Mouse (Mus musculus): ENCODE measurements around the gene Dazap2. TPM values are rescaled to one million over a fixed set of nuclear protein-coding genes. Genes with fewer than 3 reads are reported as not detected.
A peak's percentile ranks its signal among the peaks of the same experiment; 100 is the strongest.

Dazap2 gene
- polyA plus RNA-seq (2015; fragmentation: Nextera tagmentation; extraction: Ambion mirVana): 237 and 241 TPM in 2 replicates

GRCm38 (mm10) chr15:100614996-100615824 is at the start of gene Dazap2:
Gene Dazap2, plus strand, starts transcription at chr15:100615349.
- Histone ChIP-seq H3K9ac (peak within 1 kb of the TSS; percentile 91), H3K4me3 (replicated peaks) (peak within 1 kb of the TSS; percentile 98), H3K4me2 (peak within 1 kb of the TSS; percentile 90), H3K9me3 (replicated peaks) (no peaks in the 10 kb centered on the region), H3K4me1 (peaks cover 29% of the 10 kb centered on the region), H3K36me3 (peaks cover 34% of the 10 kb centered on the region), H3K27me3 (no peaks in the 10 kb centered on the region), H3K27ac (peak within 1 kb of the TSS; percentile 99)
- ATAC-seq (replicated peaks; ENCODE audit: low FRiP score): peak; percentile 90
- under 1% methylated on average over 87 of the region's 99 CpGs for WGBS

DNA sequence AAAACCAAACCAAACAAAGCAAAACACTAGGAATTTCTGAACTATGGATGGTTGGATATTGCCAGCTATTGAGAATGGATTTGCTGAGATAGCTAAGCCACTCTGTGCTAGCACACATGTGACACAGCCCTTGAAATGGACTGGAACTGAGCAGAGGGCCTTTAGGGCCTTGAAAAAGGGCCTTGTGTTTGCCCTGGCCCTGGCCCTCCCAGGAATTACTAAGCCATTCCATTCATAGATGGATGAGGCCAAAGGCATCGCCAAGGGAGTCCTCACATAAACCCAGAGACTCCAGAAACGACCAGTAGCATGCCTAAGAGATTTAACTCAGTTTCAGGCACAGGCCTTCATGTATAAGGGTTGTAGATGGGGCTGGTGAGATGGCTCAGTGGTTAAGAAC is 48.6 kb upstream of the Dazap2 start:
- Histone ChIP-seq H3K4me3 (replicated peaks) (no peak overlapping the region), H3K9me3 (replicated peaks) (no peaks in the 10 kb centered on the region), H3K9ac (no peak overlapping the region), H3K27ac (no peak overlapping the region), H3K27me3 (no peaks in the 10 kb centered on the region), H3K4me1 (no peaks in the 10 kb centered on the region), H3K36me3 (no peaks in the 10 kb centered on the region), H3K4me2 (no peak overlapping the region)
- WGBS: 70% methylated on average over 2 of the region's 2 CpGs
- no peak for ATAC-seq (replicated peaks; ENCODE audit: low FRiP score)

- Histone ChIP-seq H3K9me3 (replicated peaks) (no peaks in the 10 kb centered on the region), H3K9ac (no peak overlapping the region), H3K36me3 (no peaks in the 10 kb centered on the region), H3K27ac (no peak overlapping the region), H3K27me3 (no peaks in the 10 kb centered on the region), H3K4me2 (no peak overlapping the region), H3K4me1 (peaks cover 11% of the 10 kb centered on the region), H3K4me3 (replicated peaks) (no peak overlapping the region)
- 51% methylated on average over 3 of the region's 3 CpGs for WGBS
- no peak for ATAC-seq (replicated peaks; ENCODE audit: low FRiP score)
Measured at GRCm38 (mm10) chr15:100569239-100569638, 45.9 kb upstream of the Dazap2 start.

DNA sequence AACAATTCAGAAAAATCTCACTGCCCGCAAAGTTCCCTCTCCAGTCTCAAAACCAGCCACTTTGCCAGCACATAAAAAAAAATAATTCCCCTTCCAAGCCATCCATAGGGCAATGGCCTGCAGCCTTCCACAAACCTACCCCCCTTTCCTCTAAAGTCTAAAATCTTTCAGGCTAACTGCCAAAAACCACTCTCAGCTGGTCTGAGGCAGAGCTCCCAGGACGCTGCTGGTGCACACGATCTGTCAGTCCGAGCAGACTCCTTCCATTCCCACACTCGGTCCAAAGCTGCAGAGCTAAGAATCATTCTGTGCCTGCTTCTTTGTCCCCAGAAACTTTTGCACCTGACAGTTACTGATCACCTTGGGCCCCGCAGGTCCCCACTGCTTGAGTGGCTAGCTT is 41.2 kb upstream of the Dazap2 start:
- no peak overlapping the region for H3K9ac ChIP-seq

DNA sequence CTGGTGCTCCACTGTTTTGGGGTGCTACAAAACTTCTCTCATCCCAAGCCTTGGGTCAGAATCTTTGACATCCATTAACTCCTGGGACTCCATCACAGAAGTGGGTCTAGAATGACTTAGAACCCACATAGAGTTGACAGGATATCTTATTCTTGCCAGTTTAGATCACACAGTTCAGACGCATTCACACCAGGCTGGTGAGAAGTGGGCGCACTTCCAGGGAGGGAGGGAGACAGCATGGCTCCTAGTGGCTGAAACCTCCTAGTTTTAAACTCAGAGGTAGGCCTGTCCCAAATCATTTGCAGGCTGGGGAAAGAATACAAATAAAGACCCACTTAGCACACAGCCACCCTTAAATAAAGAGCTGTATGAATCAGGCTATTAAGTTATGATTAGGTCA is 40.8 kb upstream of the Dazap2 start:
- H3K27ac ChIP-seq: peak overlapping the region; percentile 79
- WGBS: 82% methylated on average over 2 of the region's 2 CpGs
- H3K9ac ChIP-seq: no peak overlapping the region

More for the DNA sequence above, 41.2 kb upstream of the Dazap2 start:
- H3K9me3 ChIP-seq (replicated peaks): no peaks in the 10 kb centered on the region
- H3K4me3 ChIP-seq (replicated peaks): no peak overlapping the region
- peaks cover 22% of the 10 kb centered on the region for H3K4me1 ChIP-seq
- no peaks in the 10 kb centered on the region for H3K27me3 ChIP-seq
- peaks cover 7% of the 10 kb centered on the region; the same call in 1 of the 2 replicates for H3K36me3 ChIP-seq
- no peak for ATAC-seq (replicated peaks; ENCODE audit: low FRiP score)
- peak overlapping the region; percentile 79 for H3K27ac ChIP-seq
- H3K4me2 ChIP-seq: no peak overlapping the region
- 45% methylated on average over 6 of the region's 6 CpGs for WGBS

DNA sequence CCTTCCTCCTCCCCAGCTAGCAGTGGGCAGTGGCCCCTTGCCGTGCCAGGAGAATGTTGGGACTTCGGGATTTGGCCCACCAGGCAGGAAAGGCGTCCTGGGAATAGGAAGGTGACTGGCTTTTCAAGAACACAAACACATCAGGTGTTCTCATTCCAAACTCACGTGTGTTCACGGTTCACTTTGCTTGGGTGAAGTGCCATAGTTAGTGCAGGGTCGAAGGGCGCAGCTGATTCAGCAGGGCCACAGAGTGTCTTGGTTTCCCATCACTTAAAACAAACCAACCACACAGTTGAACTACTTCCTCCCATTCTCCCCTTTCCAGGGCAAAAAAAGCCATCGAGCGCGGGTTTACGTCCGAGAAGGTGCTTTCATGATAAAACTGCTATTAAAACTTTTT is 39.8 kb upstream of the Dazap2 start:
- H3K27ac ChIP-seq: peak overlapping the region; percentile 79; the same call in 1 of the 2 replicates
- no peak overlapping the region for H3K9ac ChIP-seq
- no peak overlapping the region for H3K4me3 ChIP-seq (replicated peaks)
- no peaks in the 10 kb centered on the region for H3K27me3 ChIP-seq
- ATAC-seq (replicated peaks; ENCODE audit: low FRiP score): no peak
- peaks cover 22% of the 10 kb centered on the region for H3K4me1 ChIP-seq
- peaks cover 7% of the 10 kb centered on the region; the same call in 1 of the 2 replicates for H3K36me3 ChIP-seq
- no peak overlapping the region for H3K4me2 ChIP-seq
- no peaks in the 10 kb centered on the region for H3K9me3 ChIP-seq (replicated peaks)
- 80% methylated on average over 12 of the region's 12 CpGs for WGBS

More for the DNA sequence above, 40.8 kb upstream of the Dazap2 start:
- H3K4me3 ChIP-seq (replicated peaks): no peak overlapping the region
- no peaks in the 10 kb centered on the region for H3K27me3 ChIP-seq
- H3K4me2 ChIP-seq: no peak overlapping the region
- H3K36me3 ChIP-seq: peaks cover 7% of the 10 kb centered on the region; the same call in 1 of the 2 replicates
- no peaks in the 10 kb centered on the region for H3K9me3 ChIP-seq (replicated peaks)
- peaks cover 22% of the 10 kb centered on the region for H3K4me1 ChIP-seq
- ATAC-seq (replicated peaks; ENCODE audit: low FRiP score): no peak

DNA sequence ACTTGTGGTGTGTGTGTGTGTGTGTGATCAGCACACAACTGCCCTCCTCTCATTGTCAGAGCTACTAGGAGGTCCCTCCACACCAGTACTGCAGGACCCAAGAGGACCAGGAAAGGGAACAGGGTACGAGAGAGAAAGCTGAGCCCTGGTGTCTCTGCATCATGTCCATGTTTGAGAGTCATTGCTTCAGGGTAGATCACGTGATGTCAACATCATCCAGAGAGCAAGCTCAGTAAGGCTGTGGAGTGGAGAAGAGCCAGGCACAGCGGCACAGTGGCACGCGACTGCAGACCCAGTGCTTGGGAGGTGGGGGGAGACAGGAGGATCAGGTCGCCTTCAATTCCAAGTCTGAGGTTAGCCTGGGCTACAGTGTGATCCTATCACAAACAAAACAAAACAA is 38.8 kb upstream of the Dazap2 start:
- ATAC-seq (replicated peaks; ENCODE audit: low FRiP score): no peak
- H3K36me3 ChIP-seq: peaks cover 7% of the 10 kb centered on the region; the same call in 1 of the 2 replicates
- 83% methylated on average over 6 of the region's 6 CpGs for WGBS
- no peak overlapping the region for H3K9ac ChIP-seq
- H3K4me2 ChIP-seq: no peak overlapping the region
- no peaks in the 10 kb centered on the region for H3K9me3 ChIP-seq (replicated peaks)
- H3K27me3 ChIP-seq: no peaks in the 10 kb centered on the region
- H3K27ac ChIP-seq: no peak overlapping the region
- peaks cover 22% of the 10 kb centered on the region for H3K4me1 ChIP-seq
- H3K4me3 ChIP-seq (replicated peaks): no peak overlapping the region

- Histone ChIP-seq H3K27ac (no peak overlapping the region), H3K4me2 (no peak overlapping the region), H3K36me3 (peaks cover 7% of the 10 kb centered on the region; the same call in 1 of the 2 replicates), H3K4me3 (replicated peaks) (no peak overlapping the region), H3K9me3 (replicated peaks) (no peaks in the 10 kb centered on the region), H3K4me1 (peaks cover 22% of the 10 kb centered on the region), H3K9ac (no peak overlapping the region), H3K27me3 (no peaks in the 10 kb centered on the region)
- no peak for ATAC-seq (replicated peaks; ENCODE audit: low FRiP score)
- WGBS: 81% methylated on average over 6 of the region's 6 CpGs
Measured at GRCm38 (mm10) chr15:100576810-100577209, 38.3 kb upstream of the Dazap2 start.

DNA sequence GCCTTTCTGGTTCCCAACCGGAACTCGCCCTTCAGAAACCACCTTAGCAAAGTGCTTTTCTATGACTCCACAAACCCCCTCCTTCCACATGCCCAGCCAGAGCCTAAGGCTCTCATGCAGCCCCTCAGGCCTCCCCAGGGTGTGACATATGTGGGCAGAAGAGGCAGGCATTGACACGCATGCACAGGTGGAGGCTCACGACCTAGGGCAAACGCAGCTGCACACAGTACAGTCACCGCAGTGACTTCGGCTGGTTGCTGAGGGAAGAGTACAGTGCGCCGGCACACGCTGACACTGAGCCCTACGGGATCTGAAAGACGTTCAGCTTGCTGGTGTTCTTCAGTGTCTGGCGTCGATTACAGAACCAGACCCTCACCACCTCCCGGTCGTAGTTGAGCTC is 37.2 kb upstream of the Dazap2 start:
- WGBS: 88% methylated on average over 16 of the region's 16 CpGs
- no peak overlapping the region for H3K4me3 ChIP-seq (replicated peaks)

GRCm38 (mm10) chr15:100580108-100580507 is 35.0 kb upstream of the Dazap2 start:
- Histone ChIP-seq H3K4me1 (peaks cover 3% of the 10 kb centered on the region; the same call in 1 of the 2 replicates), H3K27ac (no peak overlapping the region), H3K9ac (no peak overlapping the region), H3K4me2 (no peak overlapping the region), H3K9me3 (replicated peaks) (no peaks in the 10 kb centered on the region), H3K4me3 (replicated peaks) (no peak overlapping the region), H3K27me3 (no peaks in the 10 kb centered on the region), H3K36me3 (peaks cover 7% of the 10 kb centered on the region; the same call in 1 of the 2 replicates)
- WGBS: 91% methylated on average over 10 of the region's 10 CpGs
- ATAC-seq (replicated peaks; ENCODE audit: low FRiP score): no peak

More for the DNA sequence above, 37.2 kb upstream of the Dazap2 start:
- H3K9ac ChIP-seq: no peak overlapping the region
- ATAC-seq (replicated peaks; ENCODE audit: low FRiP score): no peak
- H3K36me3 ChIP-seq: peaks cover 7% of the 10 kb centered on the region; the same call in 1 of the 2 replicates
- no peak overlapping the region for H3K4me2 ChIP-seq
- H3K27ac ChIP-seq: no peak overlapping the region
- peaks cover 22% of the 10 kb centered on the region for H3K4me1 ChIP-seq
- no peaks in the 10 kb centered on the region for H3K9me3 ChIP-seq (replicated peaks)
- no peaks in the 10 kb centered on the region for H3K27me3 ChIP-seq

GRCm38 (mm10) chr15:100585931-100586330 is 29.2 kb upstream of the Dazap2 start:
- Histone ChIP-seq H3K9ac (no peak overlapping the region), H3K27ac (no peak overlapping the region), H3K27me3 (no peaks in the 10 kb centered on the region), H3K36me3 (peaks cover 26% of the 10 kb centered on the region; the same call in 1 of the 2 replicates), H3K9me3 (replicated peaks) (no peaks in the 10 kb centered on the region), H3K4me1 (no peaks in the 10 kb centered on the region), H3K4me2 (no peak overlapping the region), H3K4me3 (replicated peaks) (no peak overlapping the region)
- WGBS: 89% methylated on average over 16 of the region's 16 CpGs
- ATAC-seq (replicated peaks; ENCODE audit: low FRiP score): no peak

DNA sequence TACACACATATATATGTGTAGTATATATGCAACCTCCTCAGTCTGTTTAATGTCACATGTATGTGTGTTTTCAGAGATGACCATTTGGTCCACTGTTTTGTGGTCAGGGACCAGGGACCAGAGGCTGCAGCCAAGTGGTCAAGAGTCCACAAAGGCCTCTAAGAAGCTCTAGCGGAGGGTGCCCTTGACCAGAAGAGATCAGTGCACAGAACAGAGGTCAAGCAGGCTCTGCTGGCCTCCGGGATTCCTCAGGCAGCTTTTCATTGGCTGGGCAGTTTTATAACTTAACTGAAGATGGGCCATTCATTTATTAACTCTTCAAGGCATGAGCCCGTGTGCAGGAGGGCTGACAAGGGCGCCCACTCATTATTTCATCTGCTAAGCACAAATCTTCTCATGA is 28.0 kb upstream of the Dazap2 start:
- Histone ChIP-seq H3K4me3 (replicated peaks) (no peak overlapping the region), H3K9me3 (replicated peaks) (no peaks in the 10 kb centered on the region), H3K27ac (no peak overlapping the region), H3K4me2 (no peak overlapping the region), H3K9ac (no peak overlapping the region), H3K4me1 (no peaks in the 10 kb centered on the region), H3K27me3 (no peaks in the 10 kb centered on the region), H3K36me3 (peaks cover 26% of the 10 kb centered on the region; the same call in 1 of the 2 replicates)
- WGBS: 62% methylated on average over 4 of the region's 4 CpGs
- no peak for ATAC-seq (replicated peaks; ENCODE audit: low FRiP score)

Measured in kidney, embryonic 15.5 days (tissue).